Mouse (Mus musculus) liver, adult 2 months (tissue): ENCODE results near the gene Psmc1.

Source experiments
- CTCF ChIP-seq: fragments of 200-500 bp; IDR thresholded peaks from 2 replicates; pipeline ENCODE4 v1.5.1; 2011; ENCODE audit warnings: low read depth, low read length, control low read depth
- POLR2A ChIP-seq: fragments of 200-500 bp; IDR thresholded peaks from 2 replicates; pipeline ENCODE4 v1.6.1; 2011; ENCODE audit warnings: low read length, control low read depth; ENCODE audit not compliant: insufficient read depth; ENCODE audit errors: extremely low read depth

GRCm38 (mm10) chr12:100065109-100065508 is 44.8 kb upstream of the Psmc1 start:
- TF ChIP-seq POLR2A, result no peak
- TF ChIP-seq CTCF, result no peak
